Mouse (Mus musculus) erythroblast, adult 5-6 weeks (primary cell): ENCODE measurements around the gene Trim7. TPM values are rescaled to one million over a fixed set of nuclear protein-coding genes. Genes with fewer than 3 reads are reported as not detected.

Experiments
- ATAC-seq: replicated peaks from 2 replicates; pipeline ENCODE4 v1.8.0; 2016; ENCODE audit warnings: moderate number of reproducible peaks, mild to moderate bottlenecking, moderate TSS enrichment, inconsistent platforms; ENCODE audit not compliant: poor library complexity, low FRiP score, severe bottlenecking
- total RNA-seq, 2 experiments: library from RNA; stranded (forward) in 1 of 2; stranded (reverse) in 1 of 2; fragments of 150-400 nt in 1 of 2; fragments of 200-764, 138-1000 nt in 1 of 2; gene quantifications; 2 replicates each; pipeline versions ENCODE4 v1.2.3 to v1.2.4; 2015 to 2017; ENCODE audit warnings: low replicate concordance in 2 of 2

Gene Trim7
- total RNA-seq, 2 experiments from 2014 or later = not detected

GRCm38 (mm10) chr11:48799921-48800701, 25.8 kb upstream of the Trim7 start, which contains the start of gene Rack1:
Gene Rack1, plus strand, starts transcription at chr11:48800332.
- peak; percentile 94 for ATAC-seq

GRCm38 (mm10) chr11:48801831-48802772, 23.8 kb upstream of the Trim7 start:
- no peak for ATAC-seq

- no peak for ATAC-seq
Measured at GRCm38 (mm10) chr11:48803988-48804387, 22.0 kb upstream of the Trim7 start.

- no peak for ATAC-seq
Measured at GRCm38 (mm10) chr11:48804922-48805321, 21.0 kb upstream of the Trim7 start.

GRCm38 (mm10) chr11:48806856-48807562, 18.9 kb upstream of the Trim7 start:
- ATAC-seq = no peak

- ATAC-seq = no peak
Measured at GRCm38 (mm10) chr11:48807563-48808303, 18.2 kb upstream of the Trim7 start.

- no peak for ATAC-seq
Measured at GRCm38 (mm10) chr11:48808304-48808646, 17.7 kb upstream of the Trim7 start.

GRCm38 (mm10) chr11:48808737-48809433, 17.1 kb upstream of the Trim7 start:
- ATAC-seq = no peak

- no peak for ATAC-seq
Measured at GRCm38 (mm10) chr11:48809434-48809830, 16.5 kb upstream of the Trim7 start.

GRCm38 (mm10) chr11:48810142-48810541, 15.8 kb upstream of the Trim7 start:
- no peak for ATAC-seq

GRCm38 (mm10) chr11:48813782-48814181, 12.2 kb upstream of the Trim7 start:
- ATAC-seq = no peak

- ATAC-seq = no peak
Measured at GRCm38 (mm10) chr11:48815851-48816250, 10.1 kb upstream of the Trim7 start.

GRCm38 (mm10) chr11:48816281-48816781, 9.6 kb upstream of the Trim7 start:
- ATAC-seq = 0 out of 2 replicates have a peak, but pooled peaks have one; percentile 2

GRCm38 (mm10) chr11:48816800-48817665, 8.9 kb upstream of the Trim7 start, which contains the start of gene Trim41:
Gene Trim41, minus strand, starts transcription at chr11:48817353.
- ATAC-seq = peak; percentile 91

- ATAC-seq = no peak
Measured at GRCm38 (mm10) chr11:48817794-48818193, 8.1 kb upstream of the Trim7 start.

- ATAC-seq = peak; percentile 41
Measured at GRCm38 (mm10) chr11:48818346-48818745, 7.6 kb upstream of the Trim7 start.

GRCm38 (mm10) chr11:48819614-48820307, 6.2 kb upstream of the Trim7 start:
- no peak for ATAC-seq
